Mouse (Mus musculus) bone marrow, adult 2 months (tissue): ENCODE results near the gene Uba7.

Source experiments
- CTCF ChIP-seq: fragments of 200-500 bp; IDR thresholded peaks from 2 replicates; pipeline ENCODE4 v1.5.1; 2011; ENCODE audit warnings: low read length, control low read depth; ENCODE audit not compliant: control insufficient read depth, insufficient read depth
- POLR2A ChIP-seq: fragments of 200-500 bp; IDR thresholded peaks from 2 replicates; pipeline ENCODE4 v1.6.1; 2011; ENCODE audit warnings: low read depth, mild to moderate bottlenecking, control low read depth, low read length, borderline replicate concordance; ENCODE audit not compliant: control insufficient read depth

DNA sequence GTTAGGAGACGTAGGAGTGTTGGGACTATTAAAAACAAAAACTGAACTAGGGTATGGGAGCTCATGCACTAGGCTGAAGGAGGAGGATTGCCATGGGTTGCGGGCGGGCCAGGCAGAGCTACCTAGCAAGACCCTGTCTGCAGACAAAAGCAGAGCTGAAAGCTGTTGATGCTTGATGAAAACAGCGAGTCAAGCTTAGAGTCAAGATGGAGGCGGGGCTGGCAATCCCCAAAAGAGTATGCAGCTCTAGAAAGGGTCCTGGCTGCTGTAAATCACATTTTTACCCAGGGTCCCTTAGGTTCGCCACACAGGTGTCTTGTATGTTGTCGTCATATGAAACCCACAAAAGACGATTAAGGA lies 28.2 kb downstream of the Uba7 start:
- TF ChIP-seq POLR2A (no peak), CTCF (no peak)
